Mouse (Mus musculus): ENCODE measurements around the gene Treh. TPM values are rescaled to one million over a fixed set of nuclear protein-coding genes. Genes with fewer than 3 reads are reported as not detected.
A peak's percentile ranks its signal among the peaks of the same experiment; 100 is the strongest.

Gene Treh
- polyA plus RNA-seq, 1 experiment from 2014 or later: 0.13 TPM

GRCm38 (mm10) chr9:44683046-44683445, 10.0 kb downstream of the Treh start:
- Histone ChIP-seq H3K36me3 (no peaks in the 10 kb centered on the region), H3K4me3 (replicated peaks) (no peak overlapping the region), H3K27ac (no peak overlapping the region), H3K27me3 (replicated peaks) (no peaks in the 10 kb centered on the region), H3K9me3 (no peaks in the 10 kb centered on the region), H3K9ac (no peak overlapping the region), H3K4me1 (peaks cover 7% of the 10 kb centered on the region), H3K4me2 (no peak overlapping the region)
- no peak for ATAC-seq (ENCODE audit: insufficient read depth, low FRiP score, low read depth)
- WGBS: 85% methylated on average over 8 of the region's 8 CpGs

- 37% methylated on average over 14 of the region's 14 CpGs for WGBS
- no peaks in the 10 kb centered on the region for H3K27me3 ChIP-seq (replicated peaks)
- H3K27ac ChIP-seq: 0 out of 2 replicates have a peak overlapping the region, but pooled peaks have one; percentile 4
- no peaks in the 10 kb centered on the region for H3K9me3 ChIP-seq
- H3K4me2 ChIP-seq: no peak overlapping the region
- no peak overlapping the region for H3K9ac ChIP-seq
- H3K36me3 ChIP-seq: 0 out of 2 replicates have a peak, but pooled peaks cover 2% of the 10 kb centered on the region
- peaks cover 7% of the 10 kb centered on the region for H3K4me1 ChIP-seq
- peak; percentile 28; the same call in 1 of the 2 replicates for ATAC-seq (ENCODE audit: insufficient read depth, low FRiP score, low read depth)
- no peak overlapping the region for H3K4me3 ChIP-seq (replicated peaks)
Observed at GRCm38 (mm10) chr9:44685346-44686330, 12.6 kb downstream of the Treh start.

GRCm38 (mm10) chr9:44686638-44687037, 13.6 kb downstream of the Treh start:
- H3K27ac ChIP-seq: no peak overlapping the region

GRCm38 (mm10) chr9:44688013-44688412, 15.0 kb downstream of the Treh start:
- H3K9me3 ChIP-seq: no peaks in the 10 kb centered on the region
- 0 out of 2 replicates have a peak, but pooled peaks cover 4% of the 10 kb centered on the region for H3K36me3 ChIP-seq
- H3K4me3 ChIP-seq (replicated peaks): no peak overlapping the region
- H3K27ac ChIP-seq: no peak overlapping the region
- peaks cover 21% of the 10 kb centered on the region for H3K4me1 ChIP-seq
- no peak for ATAC-seq (ENCODE audit: insufficient read depth, low FRiP score, low read depth)
- H3K27me3 ChIP-seq (replicated peaks): no peaks in the 10 kb centered on the region
- no peak overlapping the region for H3K9ac ChIP-seq
- WGBS: 81% methylated on average over 9 of the region's 9 CpGs
- no peak overlapping the region for H3K4me2 ChIP-seq

More at GRCm38 (mm10) chr9:44686638-44687037, 13.6 kb downstream of the Treh start:
- no peak overlapping the region for H3K9ac ChIP-seq
- no peaks in the 10 kb centered on the region for H3K9me3 ChIP-seq
- H3K4me1 ChIP-seq: peaks cover 14% of the 10 kb centered on the region
- no peak for ATAC-seq (ENCODE audit: insufficient read depth, low FRiP score, low read depth)
- no peak overlapping the region for H3K4me3 ChIP-seq (replicated peaks)
- H3K36me3 ChIP-seq: 0 out of 2 replicates have a peak, but pooled peaks cover 2% of the 10 kb centered on the region
- H3K27me3 ChIP-seq (replicated peaks): no peaks in the 10 kb centered on the region
- WGBS: 76% methylated on average over 5 of the region's 5 CpGs
- H3K4me2 ChIP-seq: no peak overlapping the region

- Histone ChIP-seq H3K4me1 (peaks cover 16% of the 10 kb centered on the region), H3K4me3 (replicated peaks) (no peak overlapping the region), H3K27me3 (replicated peaks) (no peaks in the 10 kb centered on the region), H3K27ac (no peak overlapping the region), H3K4me2 (no peak overlapping the region), H3K9ac (no peak overlapping the region), H3K36me3 (peaks cover 26% of the 10 kb centered on the region), H3K9me3 (no peaks in the 10 kb centered on the region)
- whole genome bisulfite sequencing: 36% methylated on average over 7 of the region's 7 CpGs
- ATAC-seq (ENCODE audit: insufficient read depth, low FRiP score, low read depth): peak; percentile 56; the same call in 1 of the 2 replicates
Observed at GRCm38 (mm10) chr9:44690641-44691040, 17.6 kb downstream of the Treh start.

GRCm38 (mm10) chr9:44691671-44692520, 18.9 kb downstream of the Treh start:
- 60% methylated on average over 21 of the region's 21 CpGs for WGBS
- Histone ChIP-seq H3K4me2 (no peak overlapping the region), H3K9ac (no peak overlapping the region), H3K36me3 (peaks cover 33% of the 10 kb centered on the region), H3K4me3 (replicated peaks) (no peak overlapping the region), H3K9me3 (no peaks in the 10 kb centered on the region), H3K27me3 (replicated peaks) (no peaks in the 10 kb centered on the region), H3K4me1 (peaks cover 14% of the 10 kb centered on the region; the same call in 1 of the 2 replicates), H3K27ac (peak overlapping the region; percentile 61; the same call in 1 of the 2 replicates)
- no peak; the same call in 1 of the 2 replicates for ATAC-seq (ENCODE audit: insufficient read depth, low FRiP score, low read depth)

GRCm38 (mm10) chr9:44693071-44693470, 20.0 kb downstream of the Treh start:
- ATAC-seq (ENCODE audit: insufficient read depth, low FRiP score, low read depth): no peak
- H3K4me3 ChIP-seq (replicated peaks): no peak overlapping the region
- no peak overlapping the region for H3K9ac ChIP-seq
- H3K4me2 ChIP-seq: no peak overlapping the region
- peaks cover 14% of the 10 kb centered on the region; the same call in 1 of the 2 replicates for H3K4me1 ChIP-seq
- H3K27me3 ChIP-seq (replicated peaks): no peaks in the 10 kb centered on the region
- no peaks in the 10 kb centered on the region for H3K9me3 ChIP-seq
- H3K36me3 ChIP-seq: peaks cover 43% of the 10 kb centered on the region
- WGBS: 86% methylated on average over 11 of the region's 11 CpGs
- no peak overlapping the region for H3K27ac ChIP-seq

- Histone ChIP-seq H3K9ac (no peak overlapping the region), H3K9me3 (no peaks in the 10 kb centered on the region), H3K4me1 (no peaks in the 10 kb centered on the region), H3K27ac (no peak overlapping the region), H3K27me3 (replicated peaks) (no peaks in the 10 kb centered on the region), H3K4me2 (no peak overlapping the region), H3K36me3 (peaks cover 70% of the 10 kb centered on the region), H3K4me3 (replicated peaks) (no peak overlapping the region)
- no peak for ATAC-seq (ENCODE audit: insufficient read depth, low FRiP score, low read depth)
- 92% methylated on average over 16 of the region's 16 CpGs for WGBS
Observed at GRCm38 (mm10) chr9:44697866-44698265, 24.8 kb downstream of the Treh start.

GRCm38 (mm10) chr9:44699196-44699595, 26.2 kb downstream of the Treh start:
- Histone ChIP-seq H3K27me3 (replicated peaks) (no peaks in the 10 kb centered on the region), H3K9me3 (no peaks in the 10 kb centered on the region), H3K4me2 (no peak overlapping the region), H3K4me3 (replicated peaks) (no peak overlapping the region), H3K4me1 (no peaks in the 10 kb centered on the region), H3K9ac (no peak overlapping the region), H3K36me3 (peaks cover 68% of the 10 kb centered on the region), H3K27ac (no peak overlapping the region)
- 87% methylated on average over 10 of the region's 10 CpGs for WGBS
- no peak for ATAC-seq (ENCODE audit: insufficient read depth, low FRiP score, low read depth)

- Histone ChIP-seq H3K4me2 (no peak overlapping the region), H3K4me3 (replicated peaks) (no peak overlapping the region), H3K27me3 (replicated peaks) (no peaks in the 10 kb centered on the region), H3K9me3 (no peaks in the 10 kb centered on the region), H3K36me3 (peaks cover 67% of the 10 kb centered on the region), H3K27ac (no peak overlapping the region), H3K9ac (no peak overlapping the region), H3K4me1 (no peaks in the 10 kb centered on the region)
- WGBS: 84% methylated on average over 5 of the region's 5 CpGs
- ATAC-seq (ENCODE audit: insufficient read depth, low FRiP score, low read depth): no peak
Observed at GRCm38 (mm10) chr9:44699730-44700129, 26.7 kb downstream of the Treh start.

GRCm38 (mm10) chr9:44707749-44708428, 34.9 kb downstream of the Treh start:
- peak; percentile 2 for ATAC-seq (ENCODE audit: insufficient read depth, low FRiP score, low read depth)
- H3K9ac ChIP-seq: peak overlapping the region; percentile 10; the same call in 1 of the 2 replicates
- no peaks in the 10 kb centered on the region for H3K9me3 ChIP-seq
- WGBS: 18% methylated on average over 28 of the region's 28 CpGs
- H3K27ac ChIP-seq: peak overlapping the region; percentile 27; the same call in 1 of the 2 replicates
- H3K4me1 ChIP-seq: peaks cover 19% of the 10 kb centered on the region
- H3K4me2 ChIP-seq: peak overlapping the region; percentile 72
- peaks cover 13% of the 10 kb centered on the region; the same call in 1 of the 2 replicates for H3K36me3 ChIP-seq
- H3K27me3 ChIP-seq (replicated peaks): no peaks in the 10 kb centered on the region
- H3K4me3 ChIP-seq (replicated peaks): peak overlapping the region; percentile 46

All from stomach, embryonic 15.5 days (tissue).